Mouse (Mus musculus): ENCODE measurements around the gene Olfr1122.
A peak's percentile ranks its signal among the peaks of the same experiment; 100 is the strongest.
"Not testable (repeated sequence)": the region's sequence is repeated elsewhere in the genome, so short reads cannot be mapped to it uniquely, and the experiment has no call there.

The Olfr1122 gene

GRCm38 (mm10) chr2:87385549-87385948 lies at the start of gene Olfr1122:
Olfr1122 (plus strand) TSS chr2:87385849.
- no peak for DNase-seq

GRCm38 (mm10) chr2:87354515-87354914 lies 31.1 kb upstream of the Olfr1122 start, which contains the start of gene Olfr1120:
Olfr1120 (plus strand) TSS chr2:87354815.
- DNase-seq = no peak

- not testable (repeated sequence) for DNase-seq
Measured at GRCm38 (mm10) chr2:87360121-87360520, 25.5 kb upstream of the Olfr1122 start.

GRCm38 (mm10) chr2:87369595-87369994 lies 16.1 kb upstream of the Olfr1122 start, which contains the start of gene Olfr1121:
Olfr1121 (plus strand) TSS chr2:87369895.
- DNase-seq = no peak

GRCm38 (mm10) chr2:87371726-87372125 lies 13.9 kb upstream of the Olfr1122 start:
- DNase-seq = peak; percentile 79

- DNase-seq = no peak
Measured at GRCm38 (mm10) chr2:87383935-87384334, 1.7 kb upstream of the Olfr1122 start.

- DNase-seq = not testable (repeated sequence)
Measured at GRCm38 (mm10) chr2:87393605-87394004, 8.0 kb downstream of the Olfr1122 start.

- DNase-seq = not testable (repeated sequence)
Measured at GRCm38 (mm10) chr2:87394686-87395085, 9.0 kb downstream of the Olfr1122 start.

GRCm38 (mm10) chr2:87416335-87416734 lies 30.7 kb downstream of the Olfr1122 start, which contains the start of gene Olfr1123:
Olfr1123 (plus strand) TSS chr2:87416635.
- no peak for DNase-seq

GRCm38 (mm10) chr2:87429975-87430374 lies 44.3 kb downstream of the Olfr1122 start, which contains the start of gene Olfr1124:
Olfr1124 (plus strand) TSS chr2:87430275.
- DNase-seq = no peak

GRCm38 (mm10) chr2:87437731-87438130 lies 52.1 kb downstream of the Olfr1122 start:
- no peak for DNase-seq

Data from cerebellum, adult 9-10 months (tissue).